Mouse (Mus musculus): ENCODE data around the gene Gnpat. TPM values are rescaled to one million over a fixed set of nuclear protein-coding genes. Genes with fewer than 3 reads are reported as not detected.

Gnpat gene
- polyA plus RNA-seq, 1 experiment from 2014 or later, result 118 TPM

DNA sequence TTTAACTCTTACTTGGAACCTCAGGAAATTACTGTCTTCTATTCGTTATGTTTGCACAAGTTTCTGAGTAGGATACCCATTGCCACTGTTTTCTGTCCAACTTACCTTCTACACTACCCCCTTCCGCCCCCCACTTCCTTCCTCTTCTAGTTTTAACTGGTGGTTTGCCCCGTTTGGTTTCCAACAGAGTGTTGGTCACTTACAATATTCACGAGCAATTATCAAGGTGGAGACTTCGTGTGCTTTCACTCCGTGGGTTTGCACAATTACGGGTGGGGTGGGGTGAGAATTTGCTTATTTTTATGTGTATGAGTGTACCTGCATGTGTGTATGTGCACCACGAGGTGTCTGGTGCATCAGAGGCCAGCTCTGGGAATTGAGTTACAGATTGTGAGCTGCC, 896 bp downstream of the Gnpat start:
- TF ChIP-seq CTCF (IDR thresholded peaks at IDR 0.05; ENCODE audit: low read depth), result 0 out of 2 replicates have a peak, but pooled peaks have one; percentile 5
- Histone ChIP-seq H3K27ac (ENCODE audit: low read depth) (peak overlapping the region; percentile 95; the same call in 1 of the 2 replicates), H3K4me2 (peak overlapping the region; percentile 78), H3K36me3 (ENCODE audit: insufficient read depth) (peaks cover 23% of the 10 kb centered on the region), H3K4me1 (ENCODE audit: insufficient read depth) (peaks cover 4% of the 10 kb centered on the region; the same call in 1 of the 2 replicates), H3K27me3 (ENCODE audit: insufficient read depth, low read length) (no peaks in the 10 kb centered on the region), H3K9me3 (ENCODE audit: low read depth, low read length) (no peaks in the 10 kb centered on the region), H3K9ac (peak overlapping the region; percentile 96), H3K4me3 (ENCODE audit: low read depth, low read length) (peak overlapping the region; percentile 93)
- DNase-seq (peak; percentile 6), ATAC-seq (ENCODE audit: insufficient read depth) (no peak)
- 9% methylated on average over 8 of the region's 8 CpGs for WGBS

GRCm38 (mm10) chr8:124866669-124867068, 3.8 kb downstream of the Gnpat start:
- Histone ChIP-seq H3K4me3 (ENCODE audit: low read depth, low read length) (no peak overlapping the region), H3K4me1 (ENCODE audit: insufficient read depth) (peaks cover 4% of the 10 kb centered on the region; the same call in 1 of the 2 replicates), H3K4me2 (no peak overlapping the region), H3K9me3 (ENCODE audit: low read depth, low read length) (no peaks in the 10 kb centered on the region), H3K27ac (ENCODE audit: low read depth) (no peak overlapping the region), H3K36me3 (ENCODE audit: insufficient read depth) (peaks cover 20% of the 10 kb centered on the region), H3K27me3 (ENCODE audit: insufficient read depth, low read length) (no peaks in the 10 kb centered on the region), H3K9ac (no peak overlapping the region)
- ATAC-seq (ENCODE audit: insufficient read depth) (no peak), DNase-seq (no peak)
- WGBS, result 48% methylated on average over 3 of the region's 3 CpGs
- TF ChIP-seq CTCF (IDR thresholded peaks at IDR 0.05; ENCODE audit: low read depth), result no peak

GRCm38 (mm10) chr8:124867126-124867525, 4.3 kb downstream of the Gnpat start:
- DNase-seq (no peak), ATAC-seq (ENCODE audit: insufficient read depth) (no peak)
- Histone ChIP-seq H3K4me1 (ENCODE audit: insufficient read depth) (peaks cover 4% of the 10 kb centered on the region; the same call in 1 of the 2 replicates), H3K9me3 (ENCODE audit: low read depth, low read length) (no peaks in the 10 kb centered on the region), H3K4me3 (ENCODE audit: low read depth, low read length) (no peak overlapping the region), H3K27me3 (ENCODE audit: insufficient read depth, low read length) (no peaks in the 10 kb centered on the region), H3K36me3 (ENCODE audit: insufficient read depth) (peaks cover 25% of the 10 kb centered on the region), H3K9ac (no peak overlapping the region), H3K27ac (ENCODE audit: low read depth) (no peak overlapping the region), H3K4me2 (no peak overlapping the region)
- TF ChIP-seq CTCF (IDR thresholded peaks at IDR 0.05; ENCODE audit: low read depth), result no peak
- 58% methylated on average over 2 of the region's 2 CpGs for WGBS

DNA sequence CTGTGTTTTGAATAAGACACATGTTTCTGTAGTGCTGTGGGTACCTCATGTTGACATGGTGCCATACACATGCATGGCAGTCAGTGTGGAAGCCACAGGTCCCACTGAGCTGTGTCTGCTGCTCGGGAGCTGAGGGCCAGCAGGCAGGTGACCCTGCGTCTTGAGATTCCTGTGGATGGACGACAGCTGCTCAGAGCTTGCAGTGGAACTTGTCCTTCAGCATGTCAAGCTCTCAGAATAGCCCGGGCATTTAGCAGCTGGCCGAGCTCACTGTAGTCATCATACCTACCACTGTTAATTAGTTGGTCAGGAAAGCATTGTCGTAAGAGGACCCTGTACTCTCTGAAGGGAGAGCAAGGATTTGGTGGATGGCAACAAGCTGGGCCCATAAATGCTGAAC, 6.9 kb downstream of the Gnpat start:
- Histone ChIP-seq H3K27ac (ENCODE audit: low read depth) (no peak overlapping the region), H3K9me3 (ENCODE audit: low read depth, low read length) (no peaks in the 10 kb centered on the region), H3K36me3 (ENCODE audit: insufficient read depth) (peaks cover 49% of the 10 kb centered on the region), H3K4me2 (no peak overlapping the region), H3K9ac (no peak overlapping the region), H3K4me1 (ENCODE audit: insufficient read depth) (no peaks in the 10 kb centered on the region; the same call in 1 of the 2 replicates), H3K27me3 (ENCODE audit: insufficient read depth, low read length) (no peaks in the 10 kb centered on the region), H3K4me3 (ENCODE audit: low read depth, low read length) (no peak overlapping the region)
- DNase-seq (no peak), ATAC-seq (ENCODE audit: insufficient read depth) (no peak)
- no peak for TF ChIP-seq CTCF (IDR thresholded peaks at IDR 0.05; ENCODE audit: low read depth)
- 65% methylated on average over 6 of the region's 6 CpGs for WGBS

GRCm38 (mm10) chr8:124871474-124871873, 8.6 kb downstream of the Gnpat start:
- Histone ChIP-seq H3K27me3 (ENCODE audit: insufficient read depth, low read length) (no peaks in the 10 kb centered on the region), H3K4me2 (no peak overlapping the region), H3K9me3 (ENCODE audit: low read depth, low read length) (no peaks in the 10 kb centered on the region), H3K36me3 (ENCODE audit: insufficient read depth) (peaks cover 63% of the 10 kb centered on the region), H3K27ac (ENCODE audit: low read depth) (no peak overlapping the region), H3K9ac (no peak overlapping the region), H3K4me3 (ENCODE audit: low read depth, low read length) (no peak overlapping the region), H3K4me1 (ENCODE audit: insufficient read depth) (no peaks in the 10 kb centered on the region)
- DNase-seq (no peak), ATAC-seq (ENCODE audit: insufficient read depth) (no peak)
- 87% methylated on average over 7 of the region's 7 CpGs for WGBS
- TF ChIP-seq CTCF (IDR thresholded peaks at IDR 0.05; ENCODE audit: low read depth), result no peak

GRCm38 (mm10) chr8:124872081-124872480, 9.2 kb downstream of the Gnpat start:
- Histone ChIP-seq H3K9me3 (ENCODE audit: low read depth, low read length) (no peaks in the 10 kb centered on the region), H3K4me1 (ENCODE audit: insufficient read depth) (no peaks in the 10 kb centered on the region), H3K27me3 (ENCODE audit: insufficient read depth, low read length) (no peaks in the 10 kb centered on the region), H3K36me3 (ENCODE audit: insufficient read depth) (peaks cover 69% of the 10 kb centered on the region), H3K4me2 (no peak overlapping the region), H3K9ac (no peak overlapping the region), H3K27ac (ENCODE audit: low read depth) (no peak overlapping the region), H3K4me3 (ENCODE audit: low read depth, low read length) (no peak overlapping the region)
- DNase-seq, result no peak
- no peak for TF ChIP-seq CTCF (IDR thresholded peaks at IDR 0.05; ENCODE audit: low read depth)
- no peak for ATAC-seq (ENCODE audit: insufficient read depth)
- WGBS, result 91% methylated on average over 7 of the region's 7 CpGs

GRCm38 (mm10) chr8:124872690-124873089, 9.9 kb downstream of the Gnpat start:
- Histone ChIP-seq H3K4me2 (no peak overlapping the region), H3K36me3 (ENCODE audit: insufficient read depth) (peaks cover 75% of the 10 kb centered on the region), H3K4me1 (ENCODE audit: insufficient read depth) (no peaks in the 10 kb centered on the region), H3K27ac (ENCODE audit: low read depth) (no peak overlapping the region), H3K27me3 (ENCODE audit: insufficient read depth, low read length) (no peaks in the 10 kb centered on the region), H3K4me3 (ENCODE audit: low read depth, low read length) (no peak overlapping the region), H3K9me3 (ENCODE audit: low read depth, low read length) (no peaks in the 10 kb centered on the region), H3K9ac (no peak overlapping the region)
- WGBS, result 66% methylated on average over 5 of the region's 5 CpGs
- DNase-seq (no peak), ATAC-seq (ENCODE audit: insufficient read depth) (no peak)
- TF ChIP-seq CTCF (IDR thresholded peaks at IDR 0.05; ENCODE audit: low read depth), result no peak

DNA sequence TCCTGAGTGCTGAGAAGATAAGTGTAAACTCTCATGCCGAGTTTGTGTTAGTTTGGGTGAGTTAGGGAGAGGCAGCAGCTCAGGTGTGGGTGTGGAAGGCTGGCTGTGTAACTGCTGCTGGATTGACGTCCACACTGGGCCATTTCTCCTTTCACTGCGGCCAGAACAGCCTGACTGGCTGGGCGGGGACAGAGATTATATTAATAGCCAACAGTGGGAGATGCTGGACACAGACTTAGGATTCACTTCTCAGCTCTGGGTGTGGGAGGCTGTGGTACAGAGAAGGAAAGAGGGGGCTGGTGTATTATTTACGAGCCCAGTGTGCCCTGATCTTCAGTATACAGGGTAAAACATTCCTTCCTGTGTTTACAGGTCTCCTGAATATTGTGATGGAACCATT, 15.3 kb downstream of the Gnpat start:
- no peak overlapping the region for H3K27ac ChIP-seq (ENCODE audit: low read depth)
- H3K27me3 ChIP-seq (ENCODE audit: insufficient read depth, low read length), result no peaks in the 10 kb centered on the region
- ATAC-seq (ENCODE audit: insufficient read depth) (no peak), DNase-seq (no peak)
- H3K4me1 ChIP-seq (ENCODE audit: insufficient read depth), result no peaks in the 10 kb centered on the region
- peaks cover 91% of the 10 kb centered on the region for H3K36me3 ChIP-seq (ENCODE audit: insufficient read depth)
- H3K9ac ChIP-seq, result no peak overlapping the region
- H3K9me3 ChIP-seq (ENCODE audit: low read depth, low read length), result no peaks in the 10 kb centered on the region
- no peak overlapping the region for H3K4me3 ChIP-seq (ENCODE audit: low read depth, low read length)
- H3K4me2 ChIP-seq, result no peak overlapping the region
- 80% methylated on average over 5 of the region's 5 CpGs for WGBS
- no peak for TF ChIP-seq CTCF (IDR thresholded peaks at IDR 0.05; ENCODE audit: low read depth)

Data from lung, embryonic 14.5 days (tissue).